Comparison of ENCODE assay signal across 25 mouse cellular contexts in the genomic region with DNA sequence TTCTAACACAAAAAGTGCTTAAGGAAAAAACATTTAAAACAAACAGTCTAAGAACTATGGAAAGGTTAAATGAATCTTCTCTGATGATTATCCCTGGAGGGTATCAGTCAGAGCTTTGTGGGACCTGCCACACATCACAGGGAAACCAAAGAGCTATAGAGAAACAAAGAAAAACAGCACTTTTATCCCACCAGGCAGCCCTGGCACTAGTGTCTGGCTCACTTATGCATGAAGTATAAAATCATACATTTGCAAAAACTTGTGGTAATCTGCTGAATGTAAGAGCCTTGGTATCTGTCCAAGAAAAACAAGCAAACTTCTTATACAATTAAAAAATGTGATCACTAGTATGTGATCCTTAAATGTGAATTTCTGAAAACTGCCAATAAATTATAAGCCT.
DNase-seq lines count a peak whose midpoint lies in the region; ATAC-seq lines count a peak whose summit lies in the region.
"Had no signal": no experiment of that assay in that cellular context is flagged by ENCODE, and none has a peak within 500 bp of the region (broad histone marks: within the 10 kb centered on the region; RNA-seq: fewer than 3 reads in every experiment).

No protein-coding gene starts in this region.

- H3K4me1 ChIP-seq in embryonic facial prominence, embryonic 14.5 days (ENCODE audit: control insufficient read depth, insufficient read depth, low read length) = no peaks in the 10 kb centered on the region
- H3K4me1 ChIP-seq in embryonic facial prominence, embryonic 10.5 days = no peaks in the 10 kb centered on the region
- H3K4me1 ChIP-seq in forebrain, embryonic 15.5 days = no peaks in the 10 kb centered on the region
- H3K4me1 ChIP-seq in forebrain, embryonic 12.5 days = no peaks in the 10 kb centered on the region
- H3K4me1 ChIP-seq: embryonic facial prominence, embryonic 15.5 days; hindbrain, embryonic 12.5 days; hindbrain, embryonic 15.5 days had no signal

- no peaks in the 10 kb centered on the region for H3K27me3 ChIP-seq in embryonic facial prominence, embryonic 14.5 days (replicated peaks; ENCODE audit: control insufficient read depth, insufficient read depth, low read length)
- H3K27me3 ChIP-seq in embryonic facial prominence, embryonic 10.5 days (replicated peaks; ENCODE audit: low read depth, poor library complexity, severe bottlenecking) = no peaks in the 10 kb centered on the region
- no peaks in the 10 kb centered on the region for H3K27me3 ChIP-seq in forebrain, embryonic 15.5 days
- no peaks in the 10 kb centered on the region for H3K27me3 ChIP-seq in forebrain, embryonic 12.5 days
- H3K27me3 ChIP-seq: CH12.LX; embryonic facial prominence, embryonic 15.5 days; hindbrain, embryonic 12.5 days; hindbrain, embryonic 15.5 days; Patski had no signal

- H3K4me3 ChIP-seq in embryonic facial prominence, embryonic 14.5 days (ENCODE audit: low read depth, low read length) = no peak overlapping the region
- H3K4me3 ChIP-seq in embryonic facial prominence, embryonic 10.5 days = no peak overlapping the region
- H3K4me3 ChIP-seq in forebrain, embryonic 15.5 days = no peak overlapping the region
- no peak overlapping the region for H3K4me3 ChIP-seq in forebrain, embryonic 12.5 days (replicated peaks)
- H3K4me3 ChIP-seq: embryonic facial prominence, embryonic 15.5 days; gastrocnemius, adult 2 months; hindbrain, embryonic 12.5 days; hindbrain, embryonic 15.5 days had no signal

- no peak overlapping the region for H3K27ac ChIP-seq in embryonic facial prominence, embryonic 14.5 days (replicated peaks; ENCODE audit: low read depth, low read length)
- H3K27ac ChIP-seq in embryonic facial prominence, embryonic 10.5 days (replicated peaks) = no peak overlapping the region
- H3K27ac ChIP-seq in forebrain, embryonic 15.5 days (replicated peaks) = peak overlapping the region; percentile 65
- H3K27ac ChIP-seq in forebrain, embryonic 12.5 days = no peak overlapping the region
- H3K27ac ChIP-seq: embryonic facial prominence, embryonic 15.5 days; gastrocnemius, adult 2 months; hindbrain, embryonic 12.5 days; hindbrain, embryonic 15.5 days had no signal

- peak; percentile 41 for DNase-seq in embryonic facial prominence, embryonic 14.5 days (ENCODE audit: low spot score)
- no peak for DNase-seq in embryonic facial prominence, embryonic 10.5 days (ENCODE audit: low spot score)
- peak; percentile 16 for DNase-seq in brain, embryonic 18.5 days (ENCODE audit: low read depth, low spot score)
- DNase-seq in frontal cortex, postnatal 10 days (ENCODE audit: low spot score in 2 of 2) = no peak
- DNase-seq in embryo, embryonic 11 days = no peak
- DNase-seq: adrenal gland, postnatal 10 days; adrenal gland, postnatal 36 days; B cell, adult 2 months; cerebellum, adult 11-12 months; cerebellum, adult 8-10 months; cerebellum, postnatal 14 days; gastrocnemius, adult 2 months; gastrocnemius, postnatal 14 days; heart, adult 11 months; kidney, adult 2 months had no signal

- H3K9me3 ChIP-seq in embryonic facial prominence, embryonic 14.5 days (ENCODE audit: control insufficient read depth, low read length) = no peaks in the 10 kb centered on the region
- H3K9me3 ChIP-seq in embryonic facial prominence, embryonic 10.5 days = no peaks in the 10 kb centered on the region
- H3K9me3 ChIP-seq in forebrain, embryonic 15.5 days = no peaks in the 10 kb centered on the region
- H3K9me3 ChIP-seq in forebrain, embryonic 12.5 days = no peaks in the 10 kb centered on the region
- H3K9me3 ChIP-seq: embryonic facial prominence, embryonic 15.5 days; hindbrain, embryonic 12.5 days; hindbrain, embryonic 15.5 days had no signal

- H3K4me2 ChIP-seq in embryonic facial prominence, embryonic 14.5 days (ENCODE audit: low read depth, low read length) = no peak overlapping the region
- H3K4me2 ChIP-seq in forebrain, embryonic 15.5 days (replicated peaks) = no peak overlapping the region
- no peak overlapping the region for H3K4me2 ChIP-seq in forebrain, embryonic 12.5 days
- H3K4me2 ChIP-seq: embryonic facial prominence, embryonic 15.5 days; heart, embryonic 11.5 days; hindbrain, embryonic 12.5 days; hindbrain, embryonic 15.5 days had no signal

- H3K9ac ChIP-seq in embryonic facial prominence, embryonic 14.5 days (ENCODE audit: low read depth, low read length) = no peak overlapping the region
- H3K9ac ChIP-seq in forebrain, embryonic 15.5 days (replicated peaks) = no peak overlapping the region
- no peak overlapping the region for H3K9ac ChIP-seq in forebrain, embryonic 12.5 days
- H3K9ac ChIP-seq: embryonic facial prominence, embryonic 15.5 days; hindbrain, embryonic 12.5 days; hindbrain, embryonic 15.5 days had no signal

- H3K36me3 ChIP-seq in embryonic facial prominence, embryonic 14.5 days (ENCODE audit: control insufficient read depth, insufficient read depth, low read length) = no peaks in the 10 kb centered on the region
- no peaks in the 10 kb centered on the region for H3K36me3 ChIP-seq in embryonic facial prominence, embryonic 10.5 days (replicated peaks)
- H3K36me3 ChIP-seq in forebrain, embryonic 15.5 days = no peaks in the 10 kb centered on the region
- no peaks in the 10 kb centered on the region for H3K36me3 ChIP-seq in forebrain, embryonic 12.5 days (replicated peaks)
- H3K36me3 ChIP-seq: embryonic facial prominence, embryonic 15.5 days; G1E; hindbrain, embryonic 12.5 days; hindbrain, embryonic 15.5 days had no signal

- ATAC-seq in embryonic facial prominence, embryonic 14.5 days (ENCODE audit: low read depth) = no peak
- ATAC-seq in forebrain, embryonic 15.5 days (replicated peaks) = 0 out of 2 replicates have a peak, but pooled peaks have one; percentile 57
- no peak for ATAC-seq in forebrain, embryonic 12.5 days (ENCODE audit: low FRiP score)
- ATAC-seq: intestine, postnatal 0 days; Patski had no signal

Comparison
In these comparisons a context has a peak if more than half of its experiments do, and no peak if none do; other contexts are left out.
1. DNase-seq: peak in embryonic facial prominence, embryonic 14.5 days (single experiment) and brain, embryonic 18.5 days (single experiment); none in embryonic facial prominence, embryonic 10.5 days (single experiment), frontal cortex, postnatal 10 days (0 of 2) and embryo, embryonic 11 days (single experiment).